Mouse (Mus musculus) testis, adult 2 months (tissue): ENCODE data around the gene Rmnd5a. TPM values are rescaled to one million over a fixed set of nuclear protein-coding genes. Genes with fewer than 3 reads are reported as not detected.
A peak's percentile ranks its signal among the peaks of the same experiment; 100 is the strongest.

ENCODE experiments used
- H3K27ac ChIP-seq: fragments of 200-500 bp; 2 replicates; pipeline ENCODE4 v1.5.1; 2012; ENCODE audit warnings: low read depth, low read length; ENCODE audit not compliant: control insufficient read depth, insufficient read depth
- H3K27me3 ChIP-seq: fragments of 200-500 bp; 2 replicates; pipeline ENCODE4 v1.6.1; 2012; ENCODE audit warnings: mild to moderate bottlenecking, low read length, moderate library complexity; ENCODE audit not compliant: control insufficient read depth, insufficient read depth
- H3K36me3 ChIP-seq: fragments of 200-500 bp; 2 replicates; pipeline ENCODE4 v1.6.1; 2012; ENCODE audit warnings: mild to moderate bottlenecking, low read length; ENCODE audit not compliant: control insufficient read depth, insufficient read depth
- H3K4me1 ChIP-seq: fragments of 200-500 bp; 2 replicates; pipeline ENCODE4 v1.6.1; 2012; ENCODE audit warnings: low read length; ENCODE audit not compliant: control insufficient read depth, insufficient read depth
- H3K4me3 ChIP-seq: fragments of 200-500 bp; 2 replicates; pipeline ENCODE4 v1.5.1; 2012; ENCODE audit warnings: low read depth, mild to moderate bottlenecking, low read length, moderate library complexity, mixed read lengths; ENCODE audit not compliant: control insufficient read depth
- CTCF ChIP-seq: fragments of 200-500 bp; IDR thresholded peaks from 2 replicates; pipeline ENCODE4 v1.5.1; 2012; ENCODE audit warnings: low read depth, mild to moderate bottlenecking, inconsistent platforms, low read length, moderate library complexity; ENCODE audit not compliant: control insufficient read depth, insufficient read depth, insufficient replicate concordance
- POLR2A ChIP-seq: fragments of 200-500 bp; IDR thresholded peaks from 2 replicates; pipeline ENCODE4 v1.6.1; 2012; ENCODE audit warnings: low read depth, mild to moderate bottlenecking, inconsistent platforms, low read length, moderate library complexity; ENCODE audit not compliant: control insufficient read depth
- polyA plus RNA-seq: library from polyadenylated mRNA; depleted of rRNA; stranded (reverse); fragments of >200 nt; gene quantifications from 2 replicates; pipeline ENCODE4 v1.2.3, GENCODE M21; 2012

The Rmnd5a gene
- polyA plus RNA-seq, 1 experiment, result 11.0 TPM

DNA sequence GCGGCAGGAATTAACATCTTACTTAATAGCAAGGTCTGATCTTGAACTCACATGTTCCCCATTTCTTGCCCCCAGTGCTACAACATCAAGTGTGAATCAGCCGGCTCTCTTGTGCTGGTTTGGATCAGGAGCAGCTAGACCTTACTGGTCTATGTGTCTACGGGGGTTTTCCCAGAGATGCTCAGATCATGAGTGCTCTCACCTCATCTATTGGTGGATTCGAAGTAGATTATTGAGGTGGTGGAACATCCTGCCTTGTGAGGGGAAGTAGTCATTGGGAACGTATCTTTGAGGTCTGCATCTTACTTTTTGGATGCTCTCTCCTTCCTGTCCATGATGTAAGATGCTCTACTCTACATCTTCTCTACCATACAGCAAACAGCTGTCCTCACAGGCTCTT is 58.8 kb downstream of the Rmnd5a start:
- TF ChIP-seq POLR2A (no peak), CTCF (no peak)
- no peaks in the 10 kb centered on the region for H3K36me3 ChIP-seq
- no peak overlapping the region for H3K4me3 ChIP-seq
- H3K27me3 ChIP-seq, result no peaks in the 10 kb centered on the region
- no peak overlapping the region for H3K27ac ChIP-seq
- no peaks in the 10 kb centered on the region for H3K4me1 ChIP-seq

DNA sequence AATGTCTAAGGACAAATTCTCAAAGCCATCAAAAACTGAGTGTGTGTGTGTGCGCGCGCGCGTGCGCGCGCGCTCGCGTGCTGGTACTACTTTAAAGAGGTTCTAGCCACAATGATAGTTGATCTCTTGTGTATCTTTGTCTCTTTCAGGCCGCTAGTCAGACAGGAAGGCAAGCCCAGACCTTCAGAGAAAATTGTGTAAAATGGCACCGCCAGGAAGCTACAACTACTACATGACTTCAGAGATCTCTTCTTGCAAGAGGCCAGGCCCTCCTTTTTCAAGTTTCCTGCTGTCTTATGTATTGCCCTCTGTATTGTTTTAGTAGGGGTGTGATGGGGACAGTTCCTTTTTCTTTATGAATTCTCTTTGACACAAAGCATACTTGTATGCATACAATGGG is 63.7 kb downstream of the Rmnd5a start:
- TF ChIP-seq CTCF, result no peak
- TF ChIP-seq POLR2A, result no peak
- Histone ChIP-seq H3K4me3 (no peak overlapping the region), H3K36me3 (no peaks in the 10 kb centered on the region), H3K4me1 (no peaks in the 10 kb centered on the region; the same call in none of the 2 replicates), H3K27me3 (no peaks in the 10 kb centered on the region), H3K27ac (no peak overlapping the region)

DNA sequence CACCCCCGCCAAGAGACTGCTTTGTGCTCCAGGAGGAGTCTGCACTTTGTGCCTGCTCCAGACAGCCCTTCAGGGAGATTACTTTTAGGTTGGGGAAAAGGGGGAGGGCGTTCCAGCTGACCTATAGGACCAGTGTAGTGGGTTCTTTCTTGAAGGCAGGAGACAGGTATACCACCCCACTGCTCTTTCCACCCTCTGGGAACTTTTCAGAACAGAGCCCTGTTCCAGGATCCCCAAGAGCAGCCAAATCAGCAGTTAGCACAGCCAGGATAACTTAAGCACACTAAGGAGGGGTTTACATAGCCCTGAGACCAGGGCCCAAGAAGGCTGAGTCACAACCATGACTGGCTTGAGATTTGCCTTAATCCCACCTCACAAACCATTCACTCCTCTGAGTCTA is 65.5 kb downstream of the Rmnd5a start:
- no peak overlapping the region for H3K27ac ChIP-seq
- H3K4me3 ChIP-seq, result no peak overlapping the region
- TF ChIP-seq CTCF (no peak), POLR2A (no peak)
- H3K36me3 ChIP-seq, result no peaks in the 10 kb centered on the region
- H3K4me1 ChIP-seq, result no peaks in the 10 kb centered on the region; the same call in none of the 2 replicates
- H3K27me3 ChIP-seq, result no peaks in the 10 kb centered on the region

DNA sequence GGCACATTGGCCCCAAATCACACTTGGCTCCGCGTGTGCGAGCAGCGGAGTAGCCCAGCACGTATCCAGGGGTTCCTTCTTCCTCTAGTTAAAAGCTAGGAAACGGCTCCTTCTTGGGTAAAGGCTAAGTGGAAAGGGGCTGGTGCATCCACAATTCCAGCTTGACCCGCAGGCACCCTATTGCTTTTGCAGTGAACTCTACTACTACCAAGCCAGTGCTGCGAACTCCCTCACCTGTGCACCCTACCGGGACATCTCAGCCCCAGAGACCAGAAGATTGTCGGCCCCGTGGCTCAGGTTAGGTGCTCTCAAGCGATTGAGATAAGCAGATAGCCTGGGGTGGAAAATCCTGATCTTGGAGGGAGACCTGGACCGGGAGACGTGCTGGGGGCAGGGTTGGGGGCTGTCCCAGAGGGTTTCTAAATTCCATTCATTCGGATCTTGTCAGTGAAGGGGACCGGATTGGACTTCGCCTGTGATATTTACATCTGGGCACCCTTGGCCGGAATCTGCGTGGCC is 66.1 kb downstream of the Rmnd5a start:
- Histone ChIP-seq H3K36me3 (no peaks in the 10 kb centered on the region), H3K27ac (no peak overlapping the region), H3K4me3 (no peak overlapping the region), H3K4me1 (no peaks in the 10 kb centered on the region; the same call in none of the 2 replicates), H3K27me3 (no peaks in the 10 kb centered on the region)
- TF ChIP-seq CTCF (no peak), POLR2A (no peak)

DNA sequence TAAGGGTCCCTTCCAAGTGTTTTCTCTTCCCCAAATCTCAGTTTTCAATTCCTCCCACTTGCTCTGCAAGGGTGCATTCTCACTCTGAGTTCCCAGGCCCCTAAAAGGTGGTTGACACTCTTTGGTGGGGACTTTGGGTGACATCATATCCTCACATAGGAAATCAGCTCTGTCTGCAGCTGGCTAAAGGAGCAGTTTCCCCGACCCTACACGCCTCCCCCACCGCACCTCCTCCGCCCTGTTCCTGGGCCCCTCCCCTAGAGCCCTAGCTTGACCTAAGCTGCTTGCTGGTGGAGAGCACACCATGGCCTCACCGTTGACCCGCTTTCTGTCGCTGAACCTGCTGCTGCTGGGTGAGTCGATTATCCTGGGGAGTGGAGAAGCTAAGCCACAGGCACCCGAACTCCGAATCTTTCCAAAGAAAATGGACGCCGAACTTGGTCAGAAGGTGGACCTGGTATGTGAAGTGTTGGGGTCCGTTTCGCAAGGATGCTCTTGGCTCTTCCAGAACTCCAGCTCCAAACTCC is 67.1 kb downstream of the Rmnd5a start, which contains the start of gene Cd8a:
Gene Cd8a (plus strand): TSS at position 179 of the 527 bp plus-strand sequence.
- no peaks in the 10 kb centered on the region for H3K27me3 ChIP-seq
- H3K4me3 ChIP-seq, result peak within 1 kb of the TSS; percentile 9; the same call in 1 of the 2 replicates
- no peaks in the 10 kb centered on the region for H3K36me3 ChIP-seq
- no peaks in the 10 kb centered on the region; the same call in none of the 2 replicates for H3K4me1 ChIP-seq
- no peak within 1 kb of the TSS for H3K27ac ChIP-seq
- TF ChIP-seq CTCF (no peak), POLR2A (no peak)

DNA sequence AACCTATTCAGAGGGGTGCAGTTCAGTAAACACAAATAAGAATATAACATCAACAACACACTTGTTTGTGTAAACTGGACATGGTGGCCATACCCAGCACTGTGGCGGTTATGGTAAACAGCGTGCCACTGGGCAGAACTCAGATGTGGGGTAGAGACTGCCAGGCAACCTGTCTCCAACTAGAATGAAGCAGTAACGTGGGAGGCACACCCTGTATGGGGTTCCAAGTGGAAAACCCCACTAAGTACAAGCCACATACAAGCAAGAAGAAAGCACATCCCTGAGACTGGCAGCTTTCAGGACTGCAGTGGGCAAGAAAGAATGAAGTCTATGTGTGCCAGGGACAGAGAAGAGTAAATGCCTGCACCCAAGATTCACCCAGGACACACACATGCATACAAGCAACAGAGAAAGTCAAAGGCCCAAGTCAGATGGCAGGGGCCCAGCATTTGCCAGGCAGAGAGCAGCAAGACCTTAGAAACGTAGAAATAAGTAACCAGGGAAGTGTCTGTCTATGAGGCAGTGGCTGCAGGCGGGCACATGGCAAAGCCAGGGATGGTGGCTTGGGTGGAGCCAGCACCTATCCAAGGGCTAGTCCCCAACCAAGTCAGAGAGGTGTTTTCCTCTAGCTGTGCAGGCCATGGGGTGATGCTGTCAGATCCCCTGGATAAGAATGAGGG is 68.3 kb downstream of the Rmnd5a start:
- H3K27ac ChIP-seq, result no peak overlapping the region
- H3K4me1 ChIP-seq, result no peaks in the 10 kb centered on the region; the same call in none of the 2 replicates
- H3K36me3 ChIP-seq, result no peaks in the 10 kb centered on the region
- H3K27me3 ChIP-seq, result no peaks in the 10 kb centered on the region
- H3K4me3 ChIP-seq, result no peak overlapping the region
- TF ChIP-seq CTCF (no peak), POLR2A (no peak)

DNA sequence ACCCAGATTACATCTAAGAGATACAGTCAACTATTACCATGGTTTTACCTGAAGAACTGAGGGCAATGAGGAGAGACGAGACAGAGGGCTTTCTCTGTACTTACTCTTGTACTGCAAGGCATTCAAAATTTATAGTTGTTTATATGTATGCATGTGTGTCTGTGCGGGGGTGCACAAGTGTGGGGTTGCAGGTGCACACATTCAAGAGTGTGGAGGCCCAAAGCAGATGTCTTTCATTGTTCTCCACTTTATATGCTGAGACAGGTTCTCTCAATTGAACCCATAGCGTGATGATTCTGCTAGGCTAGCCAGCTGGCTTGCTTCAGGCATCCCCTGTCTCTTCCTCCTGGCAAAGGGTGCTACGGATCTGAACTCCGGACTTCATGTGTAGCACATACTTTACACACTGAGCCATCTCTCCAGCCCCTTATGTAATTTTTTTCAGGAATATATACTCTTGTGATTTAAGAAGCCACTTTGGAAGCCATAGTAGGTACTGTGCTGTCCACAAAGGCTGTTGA is 69.3 kb downstream of the Rmnd5a start:
- Histone ChIP-seq H3K36me3 (no peaks in the 10 kb centered on the region), H3K27ac (no peak overlapping the region)

More for the DNA sequence above, 69.3 kb downstream of the Rmnd5a start:
- TF ChIP-seq CTCF, result no peak
- TF ChIP-seq POLR2A, result no peak
- Histone ChIP-seq H3K4me1 (no peaks in the 10 kb centered on the region; the same call in none of the 2 replicates), H3K4me3 (no peak overlapping the region), H3K27me3 (no peaks in the 10 kb centered on the region)
